12 mouse cellular contexts compared by ENCODE assay signal in the genomic region with DNA sequence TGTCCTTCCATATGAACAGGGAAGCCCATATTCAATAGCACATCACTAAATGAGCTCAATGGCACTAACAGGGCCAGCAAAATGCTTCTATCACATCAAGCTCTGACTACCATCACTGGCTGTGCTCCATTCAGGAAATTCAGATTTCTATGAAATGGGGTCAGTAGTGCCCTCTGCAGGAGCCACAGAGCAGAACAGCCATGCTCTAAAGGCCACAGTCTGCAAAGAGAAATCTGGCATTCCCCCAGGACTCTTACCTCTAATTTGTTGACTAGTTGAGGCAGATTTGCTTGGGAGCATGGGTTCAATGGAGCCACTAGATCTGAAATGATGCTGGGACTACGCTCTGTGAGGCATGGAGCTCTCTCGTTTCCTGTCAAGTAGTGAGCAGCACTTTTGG.
DNase-seq lines count a peak whose midpoint lies in the region; ATAC-seq and TF ChIP-seq lines count a peak whose summit lies in the region.
"Had no signal": no experiment of that assay in that cellular context is flagged by ENCODE, and none has a peak within 500 bp of the region (broad histone marks: within the 10 kb centered on the region; RNA-seq: fewer than 3 reads in every experiment).

No protein-coding gene starts in this region.

- no peak for DNase-seq in forebrain, postnatal 0 days
- DNase-seq in forebrain, embryonic 14.5 days (ENCODE audit: low spot score): no peak
- DNase-seq in layer of hippocampus, adult 2 months (ENCODE audit: low spot score in 2 of 2): no peak
- no peak for DNase-seq in layer of hippocampus, adult 9-11 months
- peak; percentile 1 for DNase-seq in 416B (ENCODE audit: low read depth)
- DNase-seq in Patski (ENCODE audit: low read depth, low spot score): no peak
- DNase-seq in spleen, postnatal 4 days (ENCODE audit: low spot score in 2 of 2): no peak
- DNase-seq: thymus, postnatal 14 days had no signal

- H3K27me3 ChIP-seq in forebrain, postnatal 0 days (ENCODE audit: insufficient read depth, low read length): no peaks in the 10 kb centered on the region
- H3K27me3 ChIP-seq in forebrain, embryonic 14.5 days (replicated peaks; ENCODE audit: control insufficient read depth, insufficient read depth, low read length): no peaks in the 10 kb centered on the region
- no peaks in the 10 kb centered on the region for H3K27me3 ChIP-seq in Patski
- H3K27me3 ChIP-seq: hindbrain, embryonic 13.5 days; megakaryocyte, embryonic 14.5 days had no signal

- ATAC-seq in forebrain, postnatal 0 days: no peak
- no peak for ATAC-seq in forebrain, embryonic 14.5 days
- no peak for ATAC-seq in Patski
- ATAC-seq in CD4-positive, CD25-positive, alpha-beta regulatory T cell, adult 4 months: no peak

- no peak overlapping the region for H3K9ac ChIP-seq in forebrain, postnatal 0 days
- H3K9ac ChIP-seq in forebrain, embryonic 14.5 days (ENCODE audit: low read length): no peak overlapping the region
- H3K9ac ChIP-seq: hindbrain, embryonic 13.5 days had no signal

- POLR2A ChIA-PET in Patski (lab: Charles Lee): no interaction called here

- peak; percentile 29 for TF ChIP-seq CTCF in forebrain, postnatal 0 days (IDR thresholded peaks at IDR 0.05; ENCODE audit: low read depth)
- TF ChIP-seq CTCF in layer of hippocampus, adult 2 months (conservative IDR thresholded peaks at IDR 0.05): peak; percentile 65
- TF ChIP-seq CTCF in Patski (IDR thresholded peaks at IDR 0.05): peak; percentile 66

- H3K4me3 ChIP-seq in forebrain, postnatal 0 days (ENCODE audit: low read depth, low read length): no peak overlapping the region
- no peak overlapping the region for H3K4me3 ChIP-seq in forebrain, embryonic 14.5 days (ENCODE audit: low read depth, low read length)
- no peak overlapping the region for H3K4me3 ChIP-seq in layer of hippocampus, adult 2 months
- H3K4me3 ChIP-seq: hindbrain, embryonic 13.5 days; megakaryocyte, embryonic 14.5 days had no signal

- WGBS in forebrain, postnatal 0 days: 95% methylated on average over 2 of the region's 2 CpGs
- 85% methylated on average over 2 of the region's 2 CpGs for WGBS in forebrain, embryonic 14.5 days

- no peaks in the 10 kb centered on the region for H3K9me3 ChIP-seq in forebrain, postnatal 0 days (ENCODE audit: low read length)
- no peaks in the 10 kb centered on the region for H3K9me3 ChIP-seq in forebrain, embryonic 14.5 days (replicated peaks; ENCODE audit: control insufficient read depth, low read length)
- H3K9me3 ChIP-seq: hindbrain, embryonic 13.5 days; megakaryocyte, embryonic 14.5 days had no signal

- H3K27ac ChIP-seq in forebrain, postnatal 0 days (ENCODE audit: low read depth, low read length): no peak overlapping the region
- no peak overlapping the region for H3K27ac ChIP-seq in forebrain, embryonic 14.5 days (ENCODE audit: low read depth, low read length)
- no peak overlapping the region for H3K27ac ChIP-seq in layer of hippocampus, adult 2 months
- H3K27ac ChIP-seq: hindbrain, embryonic 13.5 days had no signal

- no peaks in the 10 kb centered on the region for H3K36me3 ChIP-seq in forebrain, postnatal 0 days (ENCODE audit: insufficient read depth)
- H3K36me3 ChIP-seq in forebrain, embryonic 14.5 days (ENCODE audit: control insufficient read depth, insufficient read depth, low read length): no peaks in the 10 kb centered on the region
- H3K36me3 ChIP-seq: hindbrain, embryonic 13.5 days had no signal

- CTCF ChIA-PET in Patski (lab: Charles Lee): interaction anchor here (1.7 kb wide), 1 partner anchor 194 kb away, joined by 6 read pairs; no protein-coding TSS in a partner anchor

- H3K4me1 ChIP-seq in forebrain, postnatal 0 days (ENCODE audit: insufficient read depth): no peaks in the 10 kb centered on the region
- no peaks in the 10 kb centered on the region for H3K4me1 ChIP-seq in forebrain, embryonic 14.5 days (ENCODE audit: control insufficient read depth, insufficient read depth, low read length)
- H3K4me1 ChIP-seq: hindbrain, embryonic 13.5 days; megakaryocyte, embryonic 14.5 days had no signal

- H3K4me2 ChIP-seq in forebrain, postnatal 0 days (ENCODE audit: low read depth): no peak overlapping the region
- H3K4me2 ChIP-seq in forebrain, embryonic 14.5 days (ENCODE audit: low read length): no peak overlapping the region
- H3K4me2 ChIP-seq: heart, embryonic 11.5 days; hindbrain, embryonic 13.5 days had no signal

- in situ Hi-C loops in Patski (cut with MboI; ENCODE audit: low pct_unique_long_range_greater_than_20kb): no loop called here
